ENCODE assay signal across 24 mouse cellular contexts in genomic region chr15:86199052-86199451, GRCm38 (mm10). TPM values are rescaled to one million over a fixed set of nuclear protein-coding genes. Genes with fewer than 3 reads are reported as not detected.
DNase-seq lines count a peak whose midpoint lies in the region; ATAC-seq lines count a peak whose summit lies in the region.
"Had no signal": no experiment of that assay in that cellular context is flagged by ENCODE, and none has a peak within 500 bp of the region (broad histone marks: within the 10 kb centered on the region; RNA-seq: fewer than 3 reads in every experiment).

No protein-coding gene starts in this region.

- H3K4me2 ChIP-seq in liver, embryonic 12.5 days, result no peak overlapping the region
- H3K4me2 ChIP-seq: embryonic facial prominence, embryonic 13.5 days; forebrain, embryonic 12.5 days; heart, embryonic 13.5 days; hindbrain, embryonic 12.5 days had no signal

- no peak overlapping the region for H3K27ac ChIP-seq in liver, embryonic 12.5 days
- H3K27ac ChIP-seq: embryonic facial prominence, embryonic 13.5 days; forebrain, embryonic 12.5 days; gastrocnemius, adult 2 months; heart, embryonic 13.5 days; hindbrain, embryonic 12.5 days had no signal

- peak overlapping the region; percentile 29 for H3K4me3 ChIP-seq in megakaryocyte, embryonic 14.5 days (replicated peaks)
- no peak overlapping the region for H3K4me3 ChIP-seq in liver, embryonic 12.5 days
- H3K4me3 ChIP-seq: embryonic facial prominence, embryonic 13.5 days; forebrain, embryonic 12.5 days; gastrocnemius, adult 2 months; heart, embryonic 13.5 days; hindbrain, embryonic 12.5 days had no signal

- WGBS in liver, embryonic 12.5 days (ENCODE audit: insufficient replicate concordance), result 61% methylated on average over 5 of the region's 5 CpGs

- H3K27me3 ChIP-seq in megakaryocyte, embryonic 14.5 days (replicated peaks), result no peaks in the 10 kb centered on the region
- H3K27me3 ChIP-seq in liver, embryonic 12.5 days (replicated peaks), result peaks cover 6% of the 10 kb centered on the region; the same call in 1 of the 2 replicates
- H3K27me3 ChIP-seq: embryonic facial prominence, embryonic 13.5 days; forebrain, embryonic 12.5 days; hindbrain, embryonic 12.5 days; Patski had no signal

- peaks cover 76% of the 10 kb centered on the region for H3K4me1 ChIP-seq in megakaryocyte, embryonic 14.5 days
- H3K4me1 ChIP-seq in liver, embryonic 12.5 days, result peaks cover 27% of the 10 kb centered on the region

- peak; percentile 80 for ATAC-seq in frontal cortex, adult (ENCODE audit: low TSS enrichment)
- no peak for ATAC-seq in megakaryocyte, adult 5-6 weeks (ENCODE audit: poor library complexity, severe bottlenecking)
- ATAC-seq in liver, embryonic 12.5 days, result no peak
- ATAC-seq: activated CD4-positive, CD25-positive, alpha-beta regulatory T cell, adult 4 months; CD4-positive, CD25-positive, alpha-beta regulatory T cell, adult 4 months; forebrain, embryonic 16.5 days; hindbrain, embryonic 16.5 days; inflammation-experienced regulatory T-cells, adult 6 months; Patski had no signal

- H3K9ac ChIP-seq in liver, embryonic 12.5 days, result no peak overlapping the region
- H3K9ac ChIP-seq: embryonic facial prominence, embryonic 13.5 days; forebrain, embryonic 12.5 days; heart, embryonic 13.5 days; hindbrain, embryonic 12.5 days had no signal

- H3K9me3 ChIP-seq in megakaryocyte, embryonic 14.5 days, result no peaks in the 10 kb centered on the region
- H3K9me3 ChIP-seq in liver, embryonic 12.5 days (replicated peaks), result no peaks in the 10 kb centered on the region
- H3K9me3 ChIP-seq: embryonic facial prominence, embryonic 13.5 days; forebrain, embryonic 12.5 days; heart, embryonic 13.5 days; hindbrain, embryonic 12.5 days had no signal

- H3K36me3 ChIP-seq in megakaryocyte, embryonic 14.5 days (replicated peaks; ENCODE audit: low read length), result peaks cover 4% of the 10 kb centered on the region
- H3K36me3 ChIP-seq in liver, embryonic 12.5 days, result no peaks in the 10 kb centered on the region
- H3K36me3 ChIP-seq: embryonic facial prominence, embryonic 13.5 days; forebrain, embryonic 12.5 days; heart, embryonic 13.5 days; hindbrain, embryonic 12.5 days had no signal

- no peak for DNase-seq in frontal cortex, postnatal 36 days (ENCODE audit: low spot score in 2 of 2)
- DNase-seq in brain, adult 2 months (ENCODE audit: low read depth, low spot score), result peak; percentile 81
- DNase-seq in retina, embryonic 14.5 days (ENCODE audit: low spot score), result peak; percentile 45
- DNase-seq in B cell, adult 2 months, result no peak
- DNase-seq: adrenal gland, postnatal 25 days; cerebellum, adult 18-20 months; cerebellum, postnatal 25 days; gastrocnemius, adult 2 months; gastrocnemius, postnatal 25 days; heart, postnatal 4 days had no signal

RNA-seq across cellular contexts. Expression of gene Cerk, which starts 13.1 kb away (rescaled TPM):
- 52.5 and 70.1 TPM in 2 replicates for polyA plus RNA-seq in megakaryocyte, embryonic 14.5 days (2012; ENCODE audit: insufficient read depth, low replicate concordance)
- 22.7 and 24.4 TPM in 2 replicates for total RNA-seq in megakaryocyte, adult 5-6 weeks (2015)
- total RNA-seq in megakaryocyte, adult 5-6 weeks (2017), result 35.4 and 41.2 TPM in 2 replicates
- 5.7 and 5.9 TPM in 2 replicates for polyA plus RNA-seq in liver, embryonic 12.5 days (2016; fragmentation: Nextera tagmentation; extraction: Ambion mirVana)

RNA-seq across cellular contexts. Expression of gene Tbc1d22a, which starts 15.2 kb away (rescaled TPM):
- polyA plus RNA-seq in megakaryocyte, embryonic 14.5 days (2012; ENCODE audit: insufficient read depth, low replicate concordance), result 14.3 and 16.7 TPM in 2 replicates
- total RNA-seq in megakaryocyte, adult 5-6 weeks (2015), result 12.9 and 13.3 TPM in 2 replicates
- 19.0 and 24.1 TPM in 2 replicates for total RNA-seq in megakaryocyte, adult 5-6 weeks (2017)
- 8.8 and 9.2 TPM in 2 replicates for polyA plus RNA-seq in liver, embryonic 12.5 days (2016; fragmentation: Nextera tagmentation; extraction: Ambion mirVana)

Comparison
In these comparisons a context has a peak if more than half of its experiments do, and no peak if none do; other contexts are left out.
1. DNase-seq: peak in brain, adult 2 months (single experiment) and retina, embryonic 14.5 days (single experiment); none in frontal cortex, postnatal 36 days (0 of 2) and B cell, adult 2 months (0 of 2).